Mouse (Mus musculus) lung, postnatal 0 days (tissue): ENCODE data around the gene Reck.

Experiments
- CTCF ChIP-seq: IDR thresholded peaks from 2 replicates; pipeline ENCODE4 v1.5.1; 2016; ENCODE audit warnings: antibody characterized with exemption, mild to moderate bottlenecking
- EP300 ChIP-seq: IDR thresholded peaks from 2 replicates; pipeline ENCODE4 v1.6.1; 2016; ENCODE audit warnings: antibody characterized with exemption, mild to moderate bottlenecking, control low read depth

DNA sequence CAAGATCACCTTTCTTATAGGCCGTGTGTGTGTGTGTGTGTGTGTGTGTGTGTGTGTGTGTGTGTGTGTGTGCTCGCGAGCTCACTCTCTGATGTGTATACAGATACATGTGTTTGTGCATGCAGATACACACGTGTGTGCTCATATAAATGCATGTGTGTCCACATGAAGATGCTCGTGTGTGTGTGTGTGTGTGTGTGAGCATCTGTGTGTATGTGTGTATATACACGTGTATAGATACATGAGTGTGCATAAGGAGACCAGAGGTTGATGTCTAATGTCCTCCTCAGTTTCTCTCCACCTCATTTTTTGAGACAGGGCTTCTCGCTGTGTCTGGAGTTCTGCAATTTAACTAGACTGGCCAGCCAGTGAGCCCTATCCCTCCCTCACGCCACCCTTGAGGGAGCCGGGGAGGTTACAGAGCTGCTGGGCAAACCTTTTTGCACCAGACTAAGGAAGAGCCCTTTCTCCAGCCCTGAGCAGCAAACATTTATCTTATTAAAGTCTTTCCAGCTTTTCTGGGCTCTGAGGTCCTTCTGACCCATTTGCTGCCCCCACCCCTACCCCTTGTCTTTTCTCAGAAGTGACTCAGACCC is 96.3 kb downstream of the Reck start:
- no peak for TF ChIP-seq CTCF
- no peak for TF ChIP-seq EP300
